Mouse (Mus musculus): ENCODE measurements around the gene Pld5.

Gene Pld5

DNA sequence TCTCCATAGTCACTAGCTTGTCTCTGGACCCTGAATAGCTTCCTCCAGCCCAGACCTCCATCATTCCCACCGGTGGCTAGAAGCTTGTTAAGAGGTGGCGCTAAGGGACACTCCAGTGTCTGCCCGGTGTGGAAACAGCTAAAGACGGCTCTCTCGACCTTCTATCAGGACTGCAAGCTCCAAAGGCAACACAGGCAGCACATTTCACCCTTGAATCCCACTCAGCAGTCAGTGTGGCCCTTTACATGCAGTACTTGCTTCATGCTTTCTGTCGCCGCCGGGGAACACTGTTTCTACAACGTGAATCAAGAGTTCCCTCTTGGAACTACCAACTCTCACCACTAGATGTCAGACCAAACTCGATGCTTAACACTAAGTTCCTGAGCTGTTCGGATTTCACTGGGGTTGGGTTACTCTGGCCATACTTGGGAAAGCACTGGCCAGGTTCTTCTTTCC is 338.8 kb downstream of the Pld5 start:
- DNase-seq = peak; percentile 30

DNA sequence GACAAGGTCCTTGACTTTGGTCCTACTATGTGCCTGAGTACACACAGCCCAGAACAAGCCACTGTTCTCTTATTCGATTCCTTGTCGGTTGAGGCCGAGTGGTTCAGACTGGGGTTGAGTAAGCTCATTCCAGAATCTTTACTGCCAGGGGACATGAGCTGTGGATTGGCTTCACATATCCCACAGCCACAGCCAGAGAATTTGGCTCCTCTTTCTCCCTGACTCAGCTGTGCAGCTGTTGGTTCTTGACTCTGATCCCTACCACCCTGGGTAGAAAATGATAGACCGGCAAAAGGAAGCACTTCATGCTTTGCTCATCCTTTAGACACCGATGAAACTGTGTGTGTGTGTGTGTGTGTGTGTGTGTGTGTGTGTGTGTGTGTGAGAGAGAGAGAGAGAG is 343.7 kb downstream of the Pld5 start:
- DNase-seq = no peak

DNA sequence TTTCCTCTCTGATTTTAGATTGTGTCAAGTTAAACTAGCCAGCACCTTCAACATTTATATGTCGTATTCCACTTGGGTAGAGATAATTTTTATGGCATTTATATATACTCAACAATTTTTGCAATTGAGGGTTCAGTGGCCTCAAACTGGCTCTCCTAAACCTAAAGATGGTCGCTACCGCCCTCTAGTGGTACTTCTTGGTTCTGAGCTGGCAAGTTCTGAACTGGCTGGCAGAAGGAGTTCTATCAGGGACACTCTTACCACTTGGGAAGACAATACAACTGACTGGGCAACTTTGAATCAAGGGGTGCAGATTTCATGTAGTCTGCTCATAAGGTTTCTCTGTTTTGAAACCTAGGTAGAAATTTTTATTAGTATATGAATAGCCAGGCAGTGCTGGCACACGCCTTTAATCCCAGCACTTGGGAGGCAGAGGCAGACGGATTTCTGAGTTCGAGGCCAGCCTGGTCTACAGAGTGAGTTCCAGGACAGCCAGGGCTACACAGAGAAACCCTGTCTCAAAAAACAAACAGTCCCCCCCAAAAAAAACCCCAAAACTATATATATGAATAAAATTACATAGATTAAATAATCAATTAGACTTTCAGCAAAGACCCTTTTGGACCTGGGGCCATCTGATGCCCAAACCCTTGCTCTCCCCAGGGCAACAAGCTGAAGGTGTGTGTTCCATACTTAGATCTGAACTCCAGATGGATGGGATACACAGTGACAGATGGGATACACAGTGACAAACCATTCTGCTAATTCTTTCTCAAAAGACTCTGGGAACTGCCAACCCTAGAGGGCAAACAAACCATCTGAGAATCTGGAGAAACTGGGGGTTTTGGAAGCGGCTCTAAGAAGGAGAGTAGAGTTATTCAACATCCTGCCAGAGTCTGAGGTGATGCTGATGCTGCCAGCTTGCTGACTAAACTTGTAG is 351.0 kb downstream of the Pld5 start:
- DNase-seq = peak; percentile 72

DNA sequence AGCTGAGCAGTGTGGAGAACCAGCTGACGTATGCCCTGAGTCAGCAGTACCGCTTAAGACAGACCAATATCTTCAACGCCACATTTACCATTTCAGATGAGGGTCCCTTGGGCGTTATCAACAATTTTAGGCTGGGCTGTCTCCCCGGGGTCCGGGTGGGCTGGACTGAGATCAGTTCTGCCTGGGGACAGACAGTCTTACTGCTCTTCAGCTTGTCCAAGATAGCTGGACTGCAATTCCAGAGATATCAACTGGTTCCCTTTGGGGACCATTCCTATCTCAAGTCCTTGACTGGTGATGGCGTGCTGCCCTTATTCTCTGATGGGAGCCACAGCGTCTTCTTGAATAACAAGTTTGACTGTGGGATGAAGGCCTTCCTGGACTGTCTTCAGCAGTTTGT is 354.0 kb downstream of the Pld5 start:
- DNase-seq = no peak

DNA sequence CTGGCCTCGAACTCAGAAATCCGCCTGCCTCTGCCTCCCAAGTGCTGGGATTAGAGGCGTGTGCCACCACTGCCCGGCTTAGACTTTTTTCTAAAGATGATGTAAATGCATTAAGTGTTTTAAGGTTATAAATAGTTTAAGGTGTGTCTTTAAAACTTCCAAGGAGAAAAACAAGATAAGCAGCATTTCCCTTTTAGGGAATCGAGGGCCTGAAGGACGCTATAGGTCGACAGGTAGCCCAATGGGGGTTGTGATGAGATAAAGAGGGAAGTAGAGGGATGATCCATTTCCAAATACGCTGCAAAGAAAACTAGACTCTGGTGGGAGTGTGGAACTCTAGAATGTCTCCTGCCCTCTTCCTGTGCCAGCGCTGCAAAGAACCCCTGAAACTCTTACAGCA is 355.1 kb downstream of the Pld5 start, which contains the start of gene Gm38100:
Gm38100 (plus strand) TSS at position 301 of the 400 bp plus-strand sequence.
- DNase-seq = no peak

DNA sequence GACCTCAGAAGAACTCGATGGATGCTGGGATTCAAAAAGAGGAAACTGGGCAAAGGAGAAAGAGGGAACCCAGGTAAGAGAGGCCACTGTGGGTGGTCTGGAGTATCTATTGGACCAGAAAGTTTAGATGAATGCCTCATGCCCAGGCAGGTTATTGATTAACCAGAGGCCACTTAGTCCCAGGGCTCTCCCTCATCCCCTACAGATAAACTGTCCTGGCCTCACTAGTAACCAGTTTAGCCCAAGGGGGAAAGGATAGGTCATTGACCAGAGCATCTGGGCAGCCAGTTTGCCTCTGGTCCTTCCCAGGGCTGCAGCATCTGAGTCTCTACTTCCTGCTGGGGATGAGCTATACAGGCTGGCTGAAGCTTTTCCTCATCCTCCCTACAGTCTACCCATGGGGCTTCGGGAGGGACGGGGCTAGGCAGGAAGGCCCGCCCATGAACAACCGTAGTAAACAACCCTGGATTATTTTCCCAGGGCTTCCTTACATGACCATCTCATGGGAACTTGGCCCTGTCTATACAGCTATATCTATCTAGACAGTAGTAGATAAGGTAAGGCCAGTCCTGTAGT is 361.3 kb downstream of the Pld5 start:
- DNase-seq = no peak

Data from kidney, adult 18-20 months (tissue).